Mouse (Mus musculus): ENCODE data around the gene Sumf2. TPM values are rescaled to one million over a fixed set of nuclear protein-coding genes. Genes with fewer than 3 reads are reported as not detected.
"Not testable (repeated sequence)": the region's sequence is repeated elsewhere in the genome, so short reads cannot be mapped to it uniquely, and the experiment has no call there.

The Sumf2 gene
- polyA plus RNA-seq, 1 experiment from 2014 or later: 45.6 TPM

- H3K4me1 ChIP-seq (ENCODE audit: control insufficient read depth, insufficient read depth, low read length): peaks cover 9% of the 10 kb centered on the region
- peaks cover 27% of the 10 kb centered on the region for H3K36me3 ChIP-seq (ENCODE audit: control insufficient read depth, insufficient read depth, low read length)
- H3K9me3 ChIP-seq (ENCODE audit: control insufficient read depth, low read length): no peaks in the 10 kb centered on the region
- H3K4me3 ChIP-seq (ENCODE audit: low read depth, low read length): peak within 1 kb of the TSS; percentile 82
- ATAC-seq (ENCODE audit: low read depth) (peak; percentile 100), DNase-seq (ENCODE audit: low spot score) (peak; percentile 99)
- WGBS: under 1% methylated on average over 45 of the region's 46 CpGs
- peak within 1 kb of the TSS; percentile 92 for H3K27ac ChIP-seq (replicated peaks; ENCODE audit: low read depth, low read length)
- H3K27me3 ChIP-seq (replicated peaks; ENCODE audit: control insufficient read depth, insufficient read depth, low read length): no peaks in the 10 kb centered on the region
- H3K9ac ChIP-seq (ENCODE audit: low read depth, low read length): peak within 1 kb of the TSS; percentile 94
- H3K4me2 ChIP-seq (ENCODE audit: low read depth, low read length): peak within 1 kb of the TSS; percentile 88
These were observed 40.3 kb downstream of the Sumf2 start, which contains the start of gene Chchd2 for GRCm38 (mm10) chr5:129886911-129887636. Gene Chchd2, minus strand, starts transcription at chr5:129887470.

- not testable (repeated sequence) for DNase-seq (ENCODE audit: low spot score); ATAC-seq (ENCODE audit: low read depth); H3K4me2 ChIP-seq (ENCODE audit: low read depth, low read length); H3K9me3 ChIP-seq (ENCODE audit: control insufficient read depth, low read length); H3K4me1 ChIP-seq (ENCODE audit: control insufficient read depth, insufficient read depth, low read length); H3K27ac ChIP-seq (replicated peaks; ENCODE audit: low read depth, low read length); H3K4me3 ChIP-seq (ENCODE audit: low read depth, low read length); H3K36me3 ChIP-seq (ENCODE audit: control insufficient read depth, insufficient read depth, low read length); H3K9ac ChIP-seq (ENCODE audit: low read depth, low read length); H3K27me3 ChIP-seq (replicated peaks; ENCODE audit: control insufficient read depth, insufficient read depth, low read length)
- WGBS: 92% methylated on average over 4 of the region's 7 CpGs
These were observed 43.6 kb downstream of the Sumf2 start for GRCm38 (mm10) chr5:129890390-129890789.

- peak within 1 kb of the TSS; percentile 54 for H3K9ac ChIP-seq (ENCODE audit: low read depth, low read length)
- H3K4me3 ChIP-seq (ENCODE audit: low read depth, low read length): peak within 1 kb of the TSS; percentile 59
- peak within 1 kb of the TSS; percentile 62 for H3K4me2 ChIP-seq (ENCODE audit: low read depth, low read length)
- H3K27ac ChIP-seq (replicated peaks; ENCODE audit: low read depth, low read length): no peak within 1 kb of the TSS
- H3K4me1 ChIP-seq (ENCODE audit: control insufficient read depth, insufficient read depth, low read length): peaks cover 6% of the 10 kb centered on the region
- H3K36me3 ChIP-seq (ENCODE audit: control insufficient read depth, insufficient read depth, low read length): 0 out of 2 replicates have a peak, but pooled peaks cover 1% of the 10 kb centered on the region
- peak; percentile 97 for DNase-seq (ENCODE audit: low spot score)
- WGBS: 2% methylated on average over 41 of the region's 44 CpGs
- no peaks in the 10 kb centered on the region for H3K9me3 ChIP-seq (ENCODE audit: control insufficient read depth, low read length)
- peak; percentile 100 for ATAC-seq (ENCODE audit: low read depth)
- no peaks in the 10 kb centered on the region for H3K27me3 ChIP-seq (replicated peaks; ENCODE audit: control insufficient read depth, insufficient read depth, low read length)
These were observed 48.7 kb downstream of the Sumf2 start, which contains the start of gene Zbed5 for GRCm38 (mm10) chr5:129895198-129896088. Gene Zbed5, plus strand, starts transcription at chr5:129895723.

- Histone ChIP-seq H3K4me3 (ENCODE audit: low read depth, low read length) (no peak within 1 kb of the TSS), H3K4me2 (ENCODE audit: low read depth, low read length) (no peak within 1 kb of the TSS), H3K27me3 (replicated peaks; ENCODE audit: control insufficient read depth, insufficient read depth, low read length) (no peaks in the 10 kb centered on the region), H3K27ac (replicated peaks; ENCODE audit: low read depth, low read length) (no peak within 1 kb of the TSS), H3K4me1 (ENCODE audit: control insufficient read depth, insufficient read depth, low read length) (peaks cover 6% of the 10 kb centered on the region), H3K9me3 (ENCODE audit: control insufficient read depth, low read length) (no peaks in the 10 kb centered on the region), H3K36me3 (ENCODE audit: control insufficient read depth, insufficient read depth, low read length) (peaks cover 23% of the 10 kb centered on the region; the same call in 1 of the 2 replicates), H3K9ac (ENCODE audit: low read depth, low read length) (no peak within 1 kb of the TSS)
- no peak for DNase-seq (ENCODE audit: low spot score)
- ATAC-seq (ENCODE audit: low read depth): no peak
- WGBS: 86% methylated on average over 1 of the region's 1 CpGs
These were observed 51.7 kb downstream of the Sumf2 start, which contains the start of gene Phkg1 for GRCm38 (mm10) chr5:129898449-129898848. Gene Phkg1, minus strand, starts transcription at chr5:129898549.

DNA sequence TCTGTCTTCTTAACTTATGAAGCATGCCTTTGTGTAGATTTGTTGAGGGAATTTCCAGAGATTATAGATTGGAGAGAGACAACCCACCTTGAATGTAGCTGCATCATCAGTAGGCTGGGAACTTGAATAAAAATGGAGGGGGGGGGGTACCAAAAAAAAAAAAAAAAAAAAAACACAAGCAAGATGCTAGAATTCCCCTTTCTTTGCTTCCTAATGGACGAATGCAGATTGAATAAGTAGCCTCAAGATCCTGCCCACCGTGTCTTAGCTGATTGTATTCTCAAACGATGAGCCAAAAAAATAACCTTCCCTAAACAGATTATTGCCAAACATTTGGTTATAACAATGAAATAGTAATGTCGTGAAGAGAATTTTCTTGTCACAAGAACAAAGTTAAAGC lies 61.0 kb downstream of the Sumf2 start:
- H3K36me3 ChIP-seq (ENCODE audit: control insufficient read depth, insufficient read depth, low read length): 0 out of 2 replicates have a peak, but pooled peaks cover 6% of the 10 kb centered on the region
- H3K4me2 ChIP-seq (ENCODE audit: low read depth, low read length): peak overlapping the region; percentile 89
- H3K9ac ChIP-seq (ENCODE audit: low read depth, low read length): peak overlapping the region; percentile 80
- DNase-seq (ENCODE audit: low spot score) (no peak), ATAC-seq (ENCODE audit: low read depth) (no peak)
- H3K4me1 ChIP-seq (ENCODE audit: control insufficient read depth, insufficient read depth, low read length): no peaks in the 10 kb centered on the region
- no peaks in the 10 kb centered on the region for H3K9me3 ChIP-seq (ENCODE audit: control insufficient read depth, low read length)
- 21% methylated on average over 4 of the region's 4 CpGs for WGBS
- H3K27ac ChIP-seq (replicated peaks; ENCODE audit: low read depth, low read length): peak overlapping the region; percentile 82; the same call in 1 of the 2 replicates
- no peaks in the 10 kb centered on the region for H3K27me3 ChIP-seq (replicated peaks; ENCODE audit: control insufficient read depth, insufficient read depth, low read length)
- H3K4me3 ChIP-seq (ENCODE audit: low read depth, low read length): peak overlapping the region; percentile 75

- peak within 1 kb of the TSS; percentile 82 for H3K27ac ChIP-seq (replicated peaks; ENCODE audit: low read depth, low read length)
- H3K4me3 ChIP-seq (ENCODE audit: low read depth, low read length): peak within 1 kb of the TSS; percentile 75
- WGBS: 1% methylated on average over 38 of the region's 63 CpGs
- peak; percentile 96 for DNase-seq (ENCODE audit: low spot score)
- H3K27me3 ChIP-seq (replicated peaks; ENCODE audit: control insufficient read depth, insufficient read depth, low read length): no peaks in the 10 kb centered on the region
- H3K4me2 ChIP-seq (ENCODE audit: low read depth, low read length): peak within 1 kb of the TSS; percentile 89
- peak within 1 kb of the TSS; percentile 80 for H3K9ac ChIP-seq (ENCODE audit: low read depth, low read length)
- no peaks in the 10 kb centered on the region for H3K4me1 ChIP-seq (ENCODE audit: control insufficient read depth, insufficient read depth, low read length)
- no peaks in the 10 kb centered on the region for H3K9me3 ChIP-seq (ENCODE audit: control insufficient read depth, low read length)
- no peaks in the 10 kb centered on the region for H3K36me3 ChIP-seq (ENCODE audit: control insufficient read depth, insufficient read depth, low read length)
- peak; percentile 98 for ATAC-seq (ENCODE audit: low read depth)
These were observed 61.6 kb downstream of the Sumf2 start, which contains the start of gene Nupr1l for GRCm38 (mm10) chr5:129908242-129908965. Gene Nupr1l, plus strand, starts transcription at chr5:129908540.

DNA sequence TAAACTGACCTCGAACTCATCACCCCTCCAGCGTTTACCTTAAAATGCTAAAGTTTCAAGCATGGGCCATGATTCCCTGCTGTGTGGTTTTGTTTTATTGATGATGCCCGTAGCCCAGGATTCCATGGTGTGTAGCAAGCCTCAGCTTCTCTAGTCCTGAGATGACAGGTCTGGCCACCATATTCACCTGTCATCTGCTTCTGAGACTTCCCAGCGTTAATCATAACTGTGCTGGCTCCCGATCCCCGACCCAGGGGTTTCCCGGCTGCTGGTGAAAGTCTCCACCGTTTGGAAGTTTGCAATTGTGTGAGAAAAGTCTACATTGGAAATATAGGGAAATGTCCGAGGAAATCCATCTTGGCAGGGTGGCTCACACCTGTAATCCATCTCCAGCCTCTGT lies 62.4 kb downstream of the Sumf2 start:
- ATAC-seq (ENCODE audit: low read depth) (no peak), DNase-seq (ENCODE audit: low spot score) (no peak)
- Histone ChIP-seq H3K27ac (replicated peaks; ENCODE audit: low read depth, low read length) (no peak overlapping the region), H3K36me3 (ENCODE audit: control insufficient read depth, insufficient read depth, low read length) (no peaks in the 10 kb centered on the region), H3K27me3 (replicated peaks; ENCODE audit: control insufficient read depth, insufficient read depth, low read length) (no peaks in the 10 kb centered on the region), H3K9me3 (ENCODE audit: control insufficient read depth, low read length) (no peaks in the 10 kb centered on the region), H3K9ac (ENCODE audit: low read depth, low read length) (peak overlapping the region; percentile 80), H3K4me2 (ENCODE audit: low read depth, low read length) (peak overlapping the region; percentile 89), H3K4me1 (ENCODE audit: control insufficient read depth, insufficient read depth, low read length) (no peaks in the 10 kb centered on the region), H3K4me3 (ENCODE audit: low read depth, low read length) (peak overlapping the region; percentile 75)
- WGBS: 70% methylated on average over 9 of the region's 9 CpGs

DNA sequence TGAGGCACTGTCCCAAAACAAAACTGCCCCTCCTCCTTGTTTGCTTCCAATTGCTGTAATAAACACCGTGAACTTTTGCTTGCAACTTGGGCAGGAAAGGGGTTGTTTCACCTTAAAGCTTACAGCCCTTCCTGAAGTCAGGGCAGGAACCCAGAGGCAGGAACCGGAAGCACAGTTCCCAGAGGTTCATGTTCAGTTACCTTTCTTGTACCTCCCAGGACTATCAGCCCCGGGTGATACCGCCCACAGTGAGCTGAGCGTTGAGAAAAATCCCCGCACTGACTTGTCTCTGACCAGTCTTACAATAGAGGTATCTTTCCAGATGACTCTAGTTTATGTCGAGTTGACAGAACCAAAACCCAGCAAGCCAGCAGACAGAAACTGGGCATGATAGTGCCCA lies 62.8 kb downstream of the Sumf2 start:
- H3K4me3 ChIP-seq (ENCODE audit: low read depth, low read length): no peak overlapping the region
- no peaks in the 10 kb centered on the region for H3K9me3 ChIP-seq (ENCODE audit: control insufficient read depth, low read length)
- H3K27me3 ChIP-seq (replicated peaks; ENCODE audit: control insufficient read depth, insufficient read depth, low read length): no peaks in the 10 kb centered on the region
- H3K4me1 ChIP-seq (ENCODE audit: control insufficient read depth, insufficient read depth, low read length): no peaks in the 10 kb centered on the region
- no peak overlapping the region for H3K9ac ChIP-seq (ENCODE audit: low read depth, low read length)
- WGBS: 76% methylated on average over 7 of the region's 7 CpGs
- H3K27ac ChIP-seq (replicated peaks; ENCODE audit: low read depth, low read length): no peak overlapping the region
- no peaks in the 10 kb centered on the region for H3K36me3 ChIP-seq (ENCODE audit: control insufficient read depth, insufficient read depth, low read length)
- H3K4me2 ChIP-seq (ENCODE audit: low read depth, low read length): 0 out of 2 replicates have a peak overlapping the region, but pooled peaks have one; percentile 89
- no peak for ATAC-seq (ENCODE audit: low read depth)
- no peak for DNase-seq (ENCODE audit: low spot score)

All from embryonic facial prominence, embryonic 14.5 days (tissue).